Mouse (Mus musculus) liver, postnatal 0 days (tissue): ENCODE data around the gene Tmem131l. TPM values are rescaled to one million over a fixed set of nuclear protein-coding genes. Genes with fewer than 3 reads are reported as not detected.

Source experiments
- ATAC-seq: fragments of 200-750 bp; cut with Nextera tagmentation; 2 replicates; pipeline ENCODE4 v1.8.0; 2017; ENCODE audit warnings: mild to moderate bottlenecking, moderate library complexity
- DNase-seq: peaks from one replicate; pipeline ENCODE4 v3.0.0-alpha.2; 2016
- H3K27ac ChIP-seq: fragments of 300-500 bp; sonication (generic); 2 replicates; pipeline ENCODE4 v1.5.1; 2014; ENCODE audit warnings: antibody characterized with exemption, moderate library complexity, mild to moderate bottlenecking, low read depth
- H3K27me3 ChIP-seq: fragments of 300-500 bp; sonication (generic); 2 replicates; pipeline ENCODE4 v1.6.1; 2014; ENCODE audit warnings: low read length, control low read depth, mixed read lengths; ENCODE audit not compliant: insufficient read depth
- H3K36me3 ChIP-seq: fragments of 300-500 bp; sonication (generic); replicated peaks from 2 replicates; pipeline ENCODE4 v1.6.1; 2014; ENCODE audit warnings: mild to moderate bottlenecking, control low read depth, low read length, moderate library complexity, mixed read lengths; ENCODE audit not compliant: insufficient read depth
- H3K4me1 ChIP-seq: fragments of 300-500 bp; sonication (generic); 2 replicates; pipeline ENCODE4 v1.6.1; 2014; ENCODE audit warnings: antibody characterized with exemption, mild to moderate bottlenecking, control low read depth; ENCODE audit not compliant: insufficient read depth
- H3K4me2 ChIP-seq: fragments of 300-500 bp; sonication (generic); 2 replicates; pipeline ENCODE4 v1.6.1; 2014; ENCODE audit warnings: low read depth, mild to moderate bottlenecking, low read length, moderate library complexity, mixed read lengths
- H3K4me3 ChIP-seq: fragments of 300-500 bp; sonication (generic); 2 replicates; pipeline ENCODE4 v1.5.1; 2014; ENCODE audit warnings: low read depth, low read length
- H3K9ac ChIP-seq: fragments of 300-500 bp; sonication (generic); replicated peaks from 2 replicates; pipeline ENCODE4 v1.6.1; 2014; ENCODE audit warnings: mild to moderate bottlenecking, moderate library complexity
- H3K9me3 ChIP-seq: fragments of 300-500 bp; sonication (generic); 2 replicates; pipeline ENCODE4 v1.6.1; 2016; ENCODE audit warnings: mild to moderate bottlenecking, control low read depth, low read length, mixed read lengths
- CTCF ChIP-seq: sonication (generic); IDR thresholded peaks from 2 replicates; pipeline ENCODE4 v1.5.1; 2016; ENCODE audit warnings: antibody characterized with exemption, low read depth
- EP300 ChIP-seq: IDR thresholded peaks from 2 replicates; pipeline ENCODE4 v1.6.1; 2016; ENCODE audit warnings: antibody characterized with exemption, low read depth, mild to moderate bottlenecking
- WGBS: fragments of 180-500 bp; shearing (Covaris S2); extraction: QIAGEN DNeasy Blood & Tissue Kit; methylation state at CpG from one replicate; pipeline ENCODE4 v1.1.7; 2014; ENCODE audit not compliant: insufficient replicate concordance; 5-methylcytosine and 5-hydroxymethylcytosine counted together
- polyA plus RNA-seq: library from polyadenylated mRNA; unstranded; fragments of >200 nt; fragmentation: Nextera tagmentation; extraction: Ambion mirVana; gene quantifications from 2 replicates; pipeline ENCODE4 v1.2.1, GENCODE M21; 2015

The Tmem131l gene
- polyA plus RNA-seq, 1 experiment from 2014 or later, result 19.1 TPM

GRCm38 (mm10) chr3:83953879-83954278 lies 86.1 kb downstream of the Tmem131l start:
- Histone ChIP-seq H3K9me3 (no peaks in the 10 kb centered on the region), H3K27ac (no peak overlapping the region), H3K4me3 (no peak overlapping the region), H3K9ac (no peak overlapping the region), H3K4me2 (no peak overlapping the region), H3K4me1 (no peaks in the 10 kb centered on the region), H3K27me3 (no peaks in the 10 kb centered on the region), H3K36me3 (peaks cover 48% of the 10 kb centered on the region)
- WGBS, result 86% methylated on average over 8 of the region's 8 CpGs
- TF ChIP-seq EP300, result no peak
- TF ChIP-seq CTCF, result no peak
- ATAC-seq, result no peak
- no peak for DNase-seq

GRCm38 (mm10) chr3:83948801-83949200 lies 91.2 kb downstream of the Tmem131l start:
- H3K9me3 ChIP-seq, result no peaks in the 10 kb centered on the region
- DNase-seq (no peak), ATAC-seq (no peak)
- H3K27me3 ChIP-seq, result no peaks in the 10 kb centered on the region
- TF ChIP-seq EP300 (no peak), CTCF (no peak)
- 83% methylated on average over 4 of the region's 4 CpGs for WGBS
- peaks cover 23% of the 10 kb centered on the region for H3K36me3 ChIP-seq
- H3K4me3 ChIP-seq, result no peak overlapping the region
- H3K4me2 ChIP-seq, result no peak overlapping the region
- H3K9ac ChIP-seq, result no peak overlapping the region
- H3K27ac ChIP-seq, result no peak overlapping the region
- 0 out of 2 replicates have a peak, but pooled peaks cover 5% of the 10 kb centered on the region for H3K4me1 ChIP-seq

GRCm38 (mm10) chr3:83947476-83948245 lies 92.3 kb downstream of the Tmem131l start:
- no peaks in the 10 kb centered on the region for H3K27me3 ChIP-seq
- ATAC-seq, result peak; percentile 40; the same call in 1 of the 2 replicates
- H3K4me3 ChIP-seq, result no peak overlapping the region
- TF ChIP-seq EP300 (no peak), CTCF (no peak)
- H3K27ac ChIP-seq, result no peak overlapping the region
- H3K4me2 ChIP-seq, result no peak overlapping the region
- WGBS, result 45% methylated on average over 8 of the region's 8 CpGs
- no peak overlapping the region for H3K9ac ChIP-seq
- 0 out of 2 replicates have a peak, but pooled peaks cover 16% of the 10 kb centered on the region for H3K36me3 ChIP-seq
- no peaks in the 10 kb centered on the region for H3K9me3 ChIP-seq
- DNase-seq, result no peak
- H3K4me1 ChIP-seq, result 0 out of 2 replicates have a peak, but pooled peaks cover 5% of the 10 kb centered on the region

- TF ChIP-seq EP300, result no peak
- peak; percentile 61 for TF ChIP-seq CTCF
- Histone ChIP-seq H3K27me3 (no peaks in the 10 kb centered on the region), H3K36me3 (peaks cover 24% of the 10 kb centered on the region; the same call in 1 of the 2 replicates), H3K9me3 (no peaks in the 10 kb centered on the region), H3K4me1 (0 out of 2 replicates have a peak, but pooled peaks cover 5% of the 10 kb centered on the region), H3K4me3 (no peak overlapping the region), H3K9ac (no peak overlapping the region), H3K27ac (no peak overlapping the region), H3K4me2 (no peak overlapping the region)
- DNase-seq (no peak), ATAC-seq (0 out of 2 replicates have a peak, but pooled peaks have one; percentile 41)
- 66% methylated on average over 1 of the region's 1 CpGs for WGBS
These were observed 93.1 kb downstream of the Tmem131l start for GRCm38 (mm10) chr3:83946848-83947247.

- no peak overlapping the region for H3K4me2 ChIP-seq
- DNase-seq (no peak), ATAC-seq (no peak)
- 0 out of 2 replicates have a peak, but pooled peaks cover 5% of the 10 kb centered on the region for H3K4me1 ChIP-seq
- H3K27ac ChIP-seq, result no peak overlapping the region
- H3K9ac ChIP-seq, result no peak overlapping the region
- H3K9me3 ChIP-seq, result no peaks in the 10 kb centered on the region
- TF ChIP-seq EP300 (no peak), CTCF (no peak)
- H3K27me3 ChIP-seq, result no peaks in the 10 kb centered on the region
- peaks cover 41% of the 10 kb centered on the region for H3K36me3 ChIP-seq
- H3K4me3 ChIP-seq, result no peak overlapping the region
- 87% methylated on average over 2 of the region's 2 CpGs for WGBS
These were observed 96.3 kb downstream of the Tmem131l start for GRCm38 (mm10) chr3:83943691-83944090.

GRCm38 (mm10) chr3:83943212-83943611 lies 96.8 kb downstream of the Tmem131l start:
- 0 out of 2 replicates have a peak, but pooled peaks cover 5% of the 10 kb centered on the region for H3K4me1 ChIP-seq
- ATAC-seq (no peak), DNase-seq (no peak)
- H3K9me3 ChIP-seq, result no peaks in the 10 kb centered on the region
- no peaks in the 10 kb centered on the region for H3K27me3 ChIP-seq
- H3K4me3 ChIP-seq, result no peak overlapping the region
- TF ChIP-seq CTCF (no peak), EP300 (no peak)
- 85% methylated on average over 4 of the region's 4 CpGs for WGBS
- H3K36me3 ChIP-seq, result peaks cover 46% of the 10 kb centered on the region
- no peak overlapping the region for H3K9ac ChIP-seq
- no peak overlapping the region for H3K27ac ChIP-seq
- H3K4me2 ChIP-seq, result no peak overlapping the region
